Mouse (Mus musculus) megakaryocyte, embryonic 14.5 days (primary cell): Measurements from ENCODE around the gene Gm20721.

ENCODE experiments used
- FLI1 ChIP-seq: IDR thresholded peaks from 2 replicates; pipeline ENCODE4 v1.6.1; 2012; ENCODE audit warnings: low read length, inconsistent platforms, mixed read lengths
- GATA1 ChIP-seq: IDR thresholded peaks from 3 replicates; pipeline ENCODE4 v1.6.1; 2012; ENCODE audit warnings: mixed read lengths, low read length, inconsistent platforms, borderline replicate concordance

DNA sequence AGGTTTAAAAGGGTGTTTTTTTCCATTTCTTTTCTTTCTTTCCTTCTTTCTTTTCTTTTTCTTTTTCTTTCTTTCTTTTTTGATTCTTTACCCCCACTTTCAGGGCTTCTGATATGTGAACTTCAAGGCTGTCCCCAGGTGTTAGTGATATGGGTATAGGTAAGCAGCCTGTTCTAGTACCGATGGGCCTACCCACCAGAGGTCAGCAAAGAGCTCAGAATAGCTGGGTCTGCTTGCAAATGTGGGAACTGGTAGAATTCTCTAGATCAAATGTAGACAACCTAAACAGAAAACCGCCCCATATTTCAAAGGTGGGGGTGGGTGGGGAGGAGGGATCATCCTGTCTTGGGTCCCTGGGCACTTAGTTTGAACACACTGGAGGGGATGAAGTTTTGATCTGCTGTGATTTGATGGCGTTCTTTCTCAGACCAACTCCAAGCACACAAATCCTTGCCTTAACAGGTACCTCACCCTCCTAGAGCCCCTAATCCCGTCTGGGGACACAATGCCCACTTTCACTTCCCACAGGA, 34.3 kb downstream of the Gm20721 start:
- no peak for TF ChIP-seq GATA1
- TF ChIP-seq FLI1, result no peak
